Mouse (Mus musculus): Measurements from ENCODE around the gene Atp1b2. TPM values are rescaled to one million over a fixed set of nuclear protein-coding genes. Genes with fewer than 3 reads are reported as not detected.

The Atp1b2 gene
- polyA plus RNA-seq, 1 experiment from 2014 or later, result 3.2 TPM

MicroRNAs encoded within 50 kb of the gene (microRNA counts, 519-probe panel; counts per million panel counts)
- microRNA mmu-miR-467f, result 3,508 counts per million, percentile 72 among the panel's probes with 10 or more counts

Small RNA genes lying within 50 kb of the gene (microRNA-seq; reads per million reads assigned to microRNA genes)
- not detected for gene Mir467f

Other genes starting within 250 kb of the Atp1b2 start
- 46.2 and 55.9 TPM in 2 replicates for gene Chd3, start 236.5 kb downstream of the Atp1b2 start, polyA plus RNA-seq (2016; fragmentation: Nextera tagmentation; extraction: Ambion mirVana)
- gene Naa38, start 210.5 kb downstream of the Atp1b2 start, polyA plus RNA-seq (2016; fragmentation: Nextera tagmentation; extraction: Ambion mirVana), result 136 and 137 TPM in 2 replicates
- gene Cyb5d1, start 210.3 kb downstream of the Atp1b2 start, polyA plus RNA-seq (2016; fragmentation: Nextera tagmentation; extraction: Ambion mirVana), result 49.3 and 50.2 TPM in 2 replicates
- 19.8 and 23.1 TPM in 2 replicates for gene Tmem88, start 207.7 kb downstream of the Atp1b2 start, polyA plus RNA-seq (2016; fragmentation: Nextera tagmentation; extraction: Ambion mirVana)
- gene Kdm6b, start 192.3 kb downstream of the Atp1b2 start, polyA plus RNA-seq (2016; fragmentation: Nextera tagmentation; extraction: Ambion mirVana), result 39.8 and 39.9 TPM in 2 replicates
- 1.3 and 1.4 TPM in 2 replicates for gene Dnah2, start 56.8 kb downstream of the Atp1b2 start, polyA plus RNA-seq (2016; fragmentation: Nextera tagmentation; extraction: Ambion mirVana)
- 29.5 and 29.8 TPM in 2 replicates for gene Efnb3, start 45.7 kb downstream of the Atp1b2 start, polyA plus RNA-seq (2016; fragmentation: Nextera tagmentation; extraction: Ambion mirVana)
- gene Wrap53, start 25.7 kb downstream of the Atp1b2 start, polyA plus RNA-seq (2016; fragmentation: Nextera tagmentation; extraction: Ambion mirVana), result 41.6 and 43.5 TPM in 2 replicates
- gene Trp53, start 25.6 kb downstream of the Atp1b2 start, polyA plus RNA-seq (2016; fragmentation: Nextera tagmentation; extraction: Ambion mirVana), result 219 and 225 TPM in 2 replicates
- gene Shbg, start 12.0 kb upstream of the Atp1b2 start, polyA plus RNA-seq (2016; fragmentation: Nextera tagmentation; extraction: Ambion mirVana), result not detected in 2 replicates
- 16.0 TPM in 2 replicates for gene Sat2, start 16.1 kb upstream of the Atp1b2 start, polyA plus RNA-seq (2016; fragmentation: Nextera tagmentation; extraction: Ambion mirVana)
- gene Fxr2, start 27.0 kb upstream of the Atp1b2 start, polyA plus RNA-seq (2016; fragmentation: Nextera tagmentation; extraction: Ambion mirVana), result 45.2 and 45.5 TPM in 2 replicates
- gene Sox15, start 49.4 kb upstream of the Atp1b2 start, polyA plus RNA-seq (2016; fragmentation: Nextera tagmentation; extraction: Ambion mirVana), result 0.17 TPM in 1 of 2 replicates, not detected in the other
- gene Mpdu1, start 56.7 kb upstream of the Atp1b2 start, polyA plus RNA-seq (2016; fragmentation: Nextera tagmentation; extraction: Ambion mirVana), result 64.9 and 67.2 TPM in 2 replicates
- 5.3 and 7.3 TPM in 2 replicates for gene Cd68, start 60.2 kb upstream of the Atp1b2 start, polyA plus RNA-seq (2016; fragmentation: Nextera tagmentation; extraction: Ambion mirVana)
- 780 and 781 TPM in 2 replicates for gene Eif4a1, start 66.5 kb upstream of the Atp1b2 start, polyA plus RNA-seq (2016; fragmentation: Nextera tagmentation; extraction: Ambion mirVana)
- gene Senp3, start 76.1 kb upstream of the Atp1b2 start, polyA plus RNA-seq (2016; fragmentation: Nextera tagmentation; extraction: Ambion mirVana), result 136 and 141 TPM in 2 replicates
- gene Tnfsf13, start 79.8 kb upstream of the Atp1b2 start, polyA plus RNA-seq (2016; fragmentation: Nextera tagmentation; extraction: Ambion mirVana), result 0.15 TPM in 1 of 2 replicates, not detected in the other
- 1.2 and 2.2 TPM in 2 replicates for gene Tnfsf12, start 89.9 kb upstream of the Atp1b2 start, polyA plus RNA-seq (2016; fragmentation: Nextera tagmentation; extraction: Ambion mirVana)
- gene Tnfsfm13, start 90.2 kb upstream of the Atp1b2 start, polyA plus RNA-seq (2016; fragmentation: Nextera tagmentation; extraction: Ambion mirVana), result 0.88 and 1.3 TPM in 2 replicates
- gene Polr2a, start 152.7 kb upstream of the Atp1b2 start, polyA plus RNA-seq (2016; fragmentation: Nextera tagmentation; extraction: Ambion mirVana), result 31.3 and 34.9 TPM in 2 replicates
- 0.12 TPM in 1 of 2 replicates, not detected in the other for gene Slc35g3, start 156.0 kb upstream of the Atp1b2 start, polyA plus RNA-seq (2016; fragmentation: Nextera tagmentation; extraction: Ambion mirVana)
- 0.55 and 1.0 TPM in 2 replicates for gene Zbtb4, start 160.0 kb upstream of the Atp1b2 start, polyA plus RNA-seq (2016; fragmentation: Nextera tagmentation; extraction: Ambion mirVana)
- 1.4 and 2.3 TPM in 2 replicates for gene Chrnb1, start 190.0 kb upstream of the Atp1b2 start, polyA plus RNA-seq (2016; fragmentation: Nextera tagmentation; extraction: Ambion mirVana)
- gene Fgf11, start 195.9 kb upstream of the Atp1b2 start, polyA plus RNA-seq (2016; fragmentation: Nextera tagmentation; extraction: Ambion mirVana), result 0.91 and 0.93 TPM in 2 replicates
- 2.1 and 2.7 TPM in 2 replicates for gene Tmem102, start 199.7 kb upstream of the Atp1b2 start, polyA plus RNA-seq (2016; fragmentation: Nextera tagmentation; extraction: Ambion mirVana)
- gene Gm39566, start 209.4 kb upstream of the Atp1b2 start, polyA plus RNA-seq (2016; fragmentation: Nextera tagmentation; extraction: Ambion mirVana), result not detected in 2 replicates
- not detected in 2 replicates for gene Spem2, start 212.5 kb upstream of the Atp1b2 start, polyA plus RNA-seq (2016; fragmentation: Nextera tagmentation; extraction: Ambion mirVana)
- 0.14 TPM in 1 of 2 replicates, not detected in the other for gene Spem1, start 216.2 kb upstream of the Atp1b2 start, polyA plus RNA-seq (2016; fragmentation: Nextera tagmentation; extraction: Ambion mirVana)
- gene Nlgn2, start 231.8 kb upstream of the Atp1b2 start, polyA plus RNA-seq (2016; fragmentation: Nextera tagmentation; extraction: Ambion mirVana), result 4.7 and 5.4 TPM in 2 replicates
- 321 and 340 TPM in 2 replicates for gene Tmem256, start 232.6 kb upstream of the Atp1b2 start, polyA plus RNA-seq (2016; fragmentation: Nextera tagmentation; extraction: Ambion mirVana)
- gene Plscr3, start 240.4 kb upstream of the Atp1b2 start, polyA plus RNA-seq (2016; fragmentation: Nextera tagmentation; extraction: Ambion mirVana), result 106 and 111 TPM in 2 replicates